Mouse (Mus musculus): ENCODE results near the gene Erbb4. TPM values are rescaled to one million over a fixed set of nuclear protein-coding genes. Genes with fewer than 3 reads are reported as not detected.

Erbb4 gene
- total RNA-seq (2014; fragmentation: Nextera tagmentation) (not detected in 2 replicates), total RNA-seq (2017) (not detected in 2 replicates)

- ATAC-seq (replicated peaks; ENCODE audit: poor library complexity, severe bottlenecking) = 0 out of 2 replicates have a peak, but pooled peaks have one; percentile 23
Observed at GRCm38 (mm10) chr1:69107485-69108158, at the start of gene Erbb4. Gene Erbb4, minus strand, starts transcription at chr1:69108059.

GRCm38 (mm10) chr1:69157346-69157745 lies 49.5 kb upstream of the Erbb4 start:
- no peak for ATAC-seq (replicated peaks; ENCODE audit: poor library complexity, severe bottlenecking)

GRCm38 (mm10) chr1:69141341-69141740 lies 33.5 kb upstream of the Erbb4 start:
- no peak for ATAC-seq (replicated peaks; ENCODE audit: poor library complexity, severe bottlenecking)

- ATAC-seq (replicated peaks; ENCODE audit: poor library complexity, severe bottlenecking) = no peak
Observed at GRCm38 (mm10) chr1:69139519-69139868, 31.6 kb upstream of the Erbb4 start.

GRCm38 (mm10) chr1:69138856-69139518 lies 31.1 kb upstream of the Erbb4 start:
- peak; percentile 67 for ATAC-seq (replicated peaks; ENCODE audit: poor library complexity, severe bottlenecking)

GRCm38 (mm10) chr1:69124147-69124848 lies 16.4 kb upstream of the Erbb4 start:
- ATAC-seq (replicated peaks; ENCODE audit: poor library complexity, severe bottlenecking) = no peak

GRCm38 (mm10) chr1:69118249-69118938 lies 10.5 kb upstream of the Erbb4 start:
- ATAC-seq (replicated peaks; ENCODE audit: poor library complexity, severe bottlenecking) = no peak

GRCm38 (mm10) chr1:69108159-69108925 lies 483 bp upstream of the Erbb4 start:
- peak; percentile 37 for ATAC-seq (replicated peaks; ENCODE audit: poor library complexity, severe bottlenecking)

- ATAC-seq (replicated peaks; ENCODE audit: poor library complexity, severe bottlenecking) = no peak; the same call in 1 of the 2 replicates
Observed at GRCm38 (mm10) chr1:69106937-69107461, 860 bp downstream of the Erbb4 start.

- no peak for ATAC-seq (replicated peaks; ENCODE audit: poor library complexity, severe bottlenecking)
Observed at GRCm38 (mm10) chr1:69106322-69106761, 1.5 kb downstream of the Erbb4 start.

- ATAC-seq (replicated peaks; ENCODE audit: poor library complexity, severe bottlenecking) = no peak
Observed at GRCm38 (mm10) chr1:69105493-69106321, 2.2 kb downstream of the Erbb4 start.

GRCm38 (mm10) chr1:69105096-69105492 lies 2.8 kb downstream of the Erbb4 start:
- ATAC-seq (replicated peaks; ENCODE audit: poor library complexity, severe bottlenecking) = no peak

GRCm38 (mm10) chr1:69103211-69103706 lies 4.6 kb downstream of the Erbb4 start:
- ATAC-seq (replicated peaks; ENCODE audit: poor library complexity, severe bottlenecking) = no peak

GRCm38 (mm10) chr1:69101670-69102069 lies 6.2 kb downstream of the Erbb4 start:
- ATAC-seq (replicated peaks; ENCODE audit: poor library complexity, severe bottlenecking) = no peak

- ATAC-seq (replicated peaks; ENCODE audit: poor library complexity, severe bottlenecking) = no peak
Observed at GRCm38 (mm10) chr1:69093052-69093451, 14.8 kb downstream of the Erbb4 start.

- ATAC-seq (replicated peaks; ENCODE audit: poor library complexity, severe bottlenecking) = no peak
Observed at GRCm38 (mm10) chr1:69089331-69089730, 18.5 kb downstream of the Erbb4 start.

- ATAC-seq (replicated peaks; ENCODE audit: poor library complexity, severe bottlenecking) = no peak
Observed at GRCm38 (mm10) chr1:69085753-69086152, 22.1 kb downstream of the Erbb4 start.

GRCm38 (mm10) chr1:69048918-69049317 lies 58.9 kb downstream of the Erbb4 start:
- no peak for ATAC-seq (replicated peaks; ENCODE audit: poor library complexity, severe bottlenecking)
